Mouse (Mus musculus) CH12.LX (cell line): Measurements from ENCODE around the gene Tbrg4. TPM values are rescaled to one million over a fixed set of nuclear protein-coding genes. Genes with fewer than 3 reads are reported as not detected.

Source experiments
- DNase-seq: peaks from one replicate; pipeline ENCODE4 v3.0.0-alpha.2; 2013; ENCODE audit errors: extremely low read depth
- H3K27ac ChIP-seq: 2 replicates; pipeline ENCODE4 v1.5.1; 2012; ENCODE audit warnings: low read depth, mild to moderate bottlenecking, control low read depth, moderate library complexity; ENCODE audit not compliant: insufficient read depth
- H3K27me3 ChIP-seq: replicated peaks from 2 replicates; pipeline ENCODE3; 2012; ENCODE audit warnings: inconsistent platforms
- H3K36me3 ChIP-seq, 2 experiments: replicated peaks in 1 of 2; 2 replicates each; pipeline versions ENCODE3 to v1.6.1; 2012; ENCODE audit warnings: inconsistent platforms in 1 of 2, low read length in 1 of 2, mild to moderate bottlenecking in 1 of 2, mixed read lengths in 1 of 2, moderate library complexity in 1 of 2; ENCODE audit not compliant: control insufficient read depth in 1 of 2, insufficient read depth in 1 of 2
- H3K4me1 ChIP-seq, 2 experiments: 2 replicates each; pipeline ENCODE4 v1.6.1; 2012; ENCODE audit warnings: inconsistent platforms in 1 of 2, moderate library complexity in 1 of 2; ENCODE audit not compliant: insufficient read depth in 2 of 2, control insufficient read depth in 1 of 2
- H3K4me2 ChIP-seq: 2 replicates; pipeline ENCODE4 v1.6.1; 2012; ENCODE audit warnings: low read depth, mild to moderate bottlenecking, control low read depth; ENCODE audit not compliant: poor library complexity, insufficient read depth, severe bottlenecking
- H3K4me3 ChIP-seq, 3 experiments: fragments of 150-350 bp in 1 of 3; sonication (generic) in 1 of 3; replicated peaks in 1 of 3; 2 replicates each; pipeline versions ENCODE3 to v1.5.1; 2011 to 2012; ENCODE audit warnings: low read depth in 2 of 3, low read length in 2 of 3, mild to moderate bottlenecking in 2 of 3, moderate library complexity in 2 of 3, control low read depth in 1 of 3, improper control_type of control experiment in 1 of 3, inconsistent platforms in 1 of 3, mixed read lengths in 1 of 3; ENCODE audit not compliant: poor library complexity in 1 of 3
- H3K79me2 ChIP-seq: replicated peaks from 2 replicates; pipeline ENCODE4 v1.6.1; 2012; ENCODE audit warnings: mild to moderate bottlenecking, moderate library complexity; ENCODE audit not compliant: control insufficient read depth, poor library complexity, insufficient read depth, severe bottlenecking; ENCODE audit errors: extremely low read depth
- H3K9ac ChIP-seq: 2 replicates; pipeline ENCODE4 v1.6.1; 2012; ENCODE audit warnings: low read depth, mild to moderate bottlenecking, control low read depth, moderate library complexity; ENCODE audit not compliant: insufficient read depth
- H3K9me3 ChIP-seq: replicated peaks from 2 replicates; pipeline ENCODE3; 2012; ENCODE audit warnings: low read length, inconsistent platforms, mixed read lengths
- CTCF ChIP-seq, 2 experiments: IDR thresholded peaks in 1 of 2; conservative IDR thresholded peaks in 1 of 2; 2 replicates each; pipeline ENCODE4 v1.5.1; 2011 to 2012; ENCODE audit warnings: low read depth in 2 of 2, low read length in 2 of 2, improper control_type of control experiment in 1 of 2, inconsistent platforms in 1 of 2, mild to moderate bottlenecking in 1 of 2, moderate library complexity in 1 of 2
- ELF1 ChIP-seq: IDR thresholded peaks from 2 replicates; pipeline ENCODE4 v1.6.1; 2014; ENCODE audit warnings: low read depth, mild to moderate bottlenecking, inconsistent platforms, low read length, improper control_type of control experiment
- GABPA ChIP-seq: IDR thresholded peaks from 2 replicates; pipeline ENCODE4 v1.6.1; 2012; ENCODE audit warnings: low read depth, low read length, improper control_type of control experiment, inconsistent platforms; ENCODE audit not compliant: insufficient replicate concordance
- HCFC1 ChIP-seq: IDR thresholded peaks from 2 replicates; pipeline ENCODE4 v1.6.1; 2012; ENCODE audit warnings: low read depth, mild to moderate bottlenecking, inconsistent platforms, low read length, improper control_type of control experiment
- MEF2A ChIP-seq: IDR thresholded peaks from 2 replicates; pipeline ENCODE4 v1.6.1; 2014; ENCODE audit warnings: low read depth, mild to moderate bottlenecking, inconsistent platforms, low read length, improper control_type of control experiment, borderline replicate concordance
- MYC ChIP-seq: IDR thresholded peaks from 2 replicates; pipeline ENCODE4 v1.6.1; 2011; ENCODE audit warnings: low read depth, mild to moderate bottlenecking, improper control_type of control experiment, low read length
- NRF1 ChIP-seq: IDR thresholded peaks from 2 replicates; pipeline ENCODE4 v1.6.1; 2014; ENCODE audit warnings: low read depth, mild to moderate bottlenecking, inconsistent platforms, low read length, improper control_type of control experiment, moderate library complexity
- PAX5 ChIP-seq: IDR thresholded peaks from 2 replicates; pipeline ENCODE4 v1.6.1; 2012; ENCODE audit warnings: low read length, inconsistent platforms, mixed read lengths
- POLR2A ChIP-seq: IDR thresholded peaks from 2 replicates; pipeline ENCODE4 v1.6.1; 2011; ENCODE audit warnings: low read depth, mild to moderate bottlenecking, improper control_type of control experiment, low read length
- POLR2AphosphoS2 ChIP-seq: IDR thresholded peaks from 2 replicates; pipeline ENCODE4 v1.6.1; 2011; ENCODE audit warnings: low read depth, low read length, improper control_type of control experiment
- RAD21 ChIP-seq: IDR thresholded peaks from 2 replicates; pipeline ENCODE4 v1.6.1; 2011; ENCODE audit warnings: low read depth, mild to moderate bottlenecking, low read length, improper control_type of control experiment, moderate library complexity
- SIN3A ChIP-seq: IDR thresholded peaks from 2 replicates; pipeline ENCODE4 v1.6.1; 2012; ENCODE audit warnings: low read length, improper control_type of control experiment, inconsistent platforms
- UBTF ChIP-seq: IDR thresholded peaks from 2 replicates; pipeline ENCODE4 v1.6.1; 2012; ENCODE audit warnings: low read depth, mild to moderate bottlenecking, inconsistent platforms, low read length, improper control_type of control experiment, moderate library complexity
- ZC3H11A ChIP-seq: IDR thresholded peaks from 2 replicates; pipeline ENCODE4 v1.6.1; 2012; ENCODE audit warnings: low read depth, mild to moderate bottlenecking, inconsistent platforms, low read length, improper control_type of control experiment
- ZNF384 ChIP-seq: IDR thresholded peaks from 2 replicates; pipeline ENCODE4 v1.6.1; 2012; ENCODE audit warnings: low read depth, low read length, improper control_type of control experiment, inconsistent platforms
- dilution Hi-C: fragments of 300-500 bp; cut with MboI; formaldehyde crosslinking; loops from 2 replicates; pipeline ENCODE4 v1.14.3; 2020; ENCODE audit warnings: low sequenced_read_pairs; ENCODE audit not compliant: extremely low pct_unique_long_range_greater_than_20kb, extremely low pct_ligation_motif_present
- in situ Hi-C: fragments of 300-500 bp; cut with MboI; formaldehyde crosslinking; loops from 3 replicates; pipeline ENCODE4 v1.14.3; 2019; ENCODE audit warnings: low sequenced_read_pairs, low pct_ligation_motif_present, low pct_unique_long_range_greater_than_20kb, mixed read lengths
- polyA plus RNA-seq: library from polyadenylated mRNA; unstranded; fragments of >175 nt; gene quantifications from 2 replicates; pipeline ENCODE4 v1.2.1, GENCODE M21; 2012; ENCODE audit warnings: low read depth; ENCODE audit not compliant: insufficient read length
- total RNA-seq, 2 experiments: library from RNA; depleted of rRNA; stranded (reverse); fragments of 300-350 nt in 1 of 2; fragments of >200 nt in 1 of 2; gene quantifications; 2 replicates each; pipeline ENCODE4 v1.2.3; 2012 to 2014

Tbrg4 gene
- total and polyA plus RNA-seq, 3 experiments: 69.0 to 191 (median 93.1) TPM

DNA sequence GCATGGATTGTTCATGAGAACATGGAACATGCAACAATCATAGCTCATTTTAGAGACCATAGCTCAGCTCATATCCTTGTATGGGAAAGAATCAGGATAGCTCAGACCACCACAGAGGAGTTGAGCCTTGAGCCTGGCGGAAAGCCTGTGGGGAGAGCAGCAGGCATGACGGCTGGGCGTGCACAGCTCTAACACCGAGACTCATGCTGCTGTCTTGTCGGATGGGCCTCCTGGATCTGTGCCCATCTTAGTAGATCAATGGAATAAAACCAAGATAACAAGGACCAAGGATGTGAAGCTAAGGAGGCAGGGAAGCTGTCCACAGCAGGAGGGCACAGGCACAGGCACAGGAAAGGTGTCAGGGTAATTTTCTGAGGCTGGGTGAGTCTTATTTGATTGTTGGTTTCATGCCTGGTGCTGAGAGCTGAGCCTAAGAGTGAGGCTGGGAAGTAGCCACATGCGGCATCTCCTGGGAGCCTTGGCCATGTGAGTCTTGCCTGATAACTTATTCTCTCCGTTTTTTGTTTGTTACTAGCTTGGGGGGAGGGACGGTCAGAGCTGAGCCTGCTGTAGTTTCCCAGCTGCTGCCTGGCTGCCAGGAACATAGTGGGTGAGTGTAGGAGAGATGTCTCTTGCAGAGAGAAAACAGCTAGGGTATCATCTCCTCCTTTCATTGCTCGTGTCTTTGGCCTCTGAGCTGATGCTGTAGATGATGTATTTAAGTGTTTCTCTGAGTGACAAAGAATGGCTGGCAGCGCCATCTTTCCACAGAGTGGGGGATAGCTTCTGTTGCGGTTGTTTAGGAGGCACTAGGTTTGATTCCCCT, 57.1 kb downstream of the Tbrg4 start:
- Histone ChIP-seq H3K27ac (no peak overlapping the region), H3K27me3 (no peaks in the 10 kb centered on the region), H3K79me2 (no peaks in the 10 kb centered on the region), H3K4me3 (no peak overlapping the region), H3K9ac (no peak overlapping the region), H3K9me3 (no peaks in the 10 kb centered on the region), H3K4me2 (no peak overlapping the region), H3K4me1 (peaks cover 0 to 15% of the 10 kb centered on the region in 2 experiments; a peak in 1 of 4 replicates), H3K36me3 (peaks cover 20 to 85% of the 10 kb centered on the region in 2 experiments)
- dilution Hi-C loops: no loop called here
- in situ Hi-C loops: no loop called here
- peak; percentile 34 for DNase-seq
- TF ChIP-seq CTCF (conservative IDR thresholded peaks at IDR 0.05 in 1 of 2, IDR thresholded peaks at IDR 0.05 in 1 of 2; ENCODE audit: low read depth in 2 of 2, low read length in 2 of 2) (peak in 1 of 2 experiments; percentile 61; a peak in 2 of 4 replicates), RAD21 (peak; percentile 58), POLR2AphosphoS2 (no peak)

GRCm38 (mm10) chr11:6567951-6568350, 57.9 kb downstream of the Tbrg4 start:
- dilution Hi-C loops: no loop called here
- Histone ChIP-seq H3K4me2 (no peak overlapping the region), H3K36me3 (peaks cover 14 to 83% of the 10 kb centered on the region in 2 experiments), H3K27ac (no peak overlapping the region), H3K27me3 (no peaks in the 10 kb centered on the region), H3K79me2 (no peaks in the 10 kb centered on the region), H3K4me3 (no peak overlapping the region), H3K9me3 (no peaks in the 10 kb centered on the region), H3K9ac (no peak overlapping the region), H3K4me1 (peaks cover 0 to 19% of the 10 kb centered on the region in 2 experiments; a peak in 1 of 4 replicates)
- TF ChIP-seq ELF1 (no peak), NRF1 (no peak), PAX5 (no peak), HCFC1 (no peak), ZNF384 (no peak), UBTF (no peak), MYC (no peak), POLR2AphosphoS2 (no peak), GABPA (no peak), SIN3A (no peak), MEF2A (no peak), POLR2A (no peak), ZC3H11A (no peak)
- no peak for DNase-seq
- in situ Hi-C loops: no loop called here
